Mouse (Mus musculus) midbrain, embryonic 12.5 days (tissue): ENCODE measurements around the gene Nmi. TPM values are rescaled to one million over a fixed set of nuclear protein-coding genes. Genes with fewer than 3 reads are reported as not detected.
"Not testable (repeated sequence)": the region's sequence is repeated elsewhere in the genome, so short reads cannot be mapped to it uniquely, and the experiment has no call there.

Source experiments
- ATAC-seq: fragments of 200-750 bp; cut with Nextera tagmentation; 2 replicates; pipeline ENCODE4 v1.8.0; 2017; ENCODE audit warnings: low read depth, moderate TSS enrichment, moderate library complexity; ENCODE audit not compliant: low FRiP score
- H3K27ac ChIP-seq: fragments of 300-500 bp; sonication (generic); replicated peaks from 2 replicates; pipeline ENCODE4 v1.5.1; 2016; ENCODE audit warnings: mild to moderate bottlenecking
- H3K27me3 ChIP-seq: fragments of 300-500 bp; sonication (generic); 2 replicates; pipeline ENCODE4 v1.6.1; 2016; ENCODE audit warnings: mild to moderate bottlenecking
- H3K36me3 ChIP-seq: fragments of 300-500 bp; sonication (generic); 2 replicates; pipeline ENCODE4 v1.6.1; 2016
- H3K4me1 ChIP-seq: fragments of 300-500 bp; sonication (generic); 2 replicates; pipeline ENCODE4 v1.6.1; 2016
- H3K4me2 ChIP-seq: fragments of 300-500 bp; sonication (generic); replicated peaks from 2 replicates; pipeline ENCODE4 v1.6.1; 2016; ENCODE audit warnings: mild to moderate bottlenecking, moderate library complexity
- H3K4me3 ChIP-seq: fragments of 300-500 bp; sonication (generic); 2 replicates; pipeline ENCODE4 v1.5.1; 2016; ENCODE audit warnings: mild to moderate bottlenecking
- H3K9ac ChIP-seq: fragments of 300-500 bp; sonication (generic); replicated peaks from 2 replicates; pipeline ENCODE4 v1.6.1; 2016; ENCODE audit warnings: mild to moderate bottlenecking, moderate library complexity
- H3K9me3 ChIP-seq: fragments of 300-500 bp; sonication (generic); 2 replicates; pipeline ENCODE4 v1.6.1; 2016; ENCODE audit warnings: mild to moderate bottlenecking
- WGBS: fragments of 180-500 bp; shearing (Covaris S2); methylation state at CpG from one replicate; pipeline ENCODE4 v1.1.7; 2016; 5-methylcytosine and 5-hydroxymethylcytosine counted together
- polyA plus RNA-seq: library from polyadenylated mRNA; unstranded; fragments of >200 nt; fragmentation: Nextera tagmentation; extraction: Ambion mirVana; gene quantifications from 2 replicates; pipeline ENCODE4 v1.2.1, GENCODE M21; 2016

The Nmi gene
- polyA plus RNA-seq: 5.1 and 6.4 TPM in 2 replicates

- Histone ChIP-seq H3K4me1 (no peaks in the 10 kb centered on the region), H3K27me3 (0 out of 2 replicates have a peak, but pooled peaks cover 3% of the 10 kb centered on the region), H3K9ac (peak within 1 kb of the TSS; percentile 62), H3K4me2 (peak within 1 kb of the TSS; percentile 78), H3K9me3 (no peaks in the 10 kb centered on the region), H3K4me3 (peak within 1 kb of the TSS; percentile 58), H3K36me3 (no peaks in the 10 kb centered on the region), H3K27ac (no peak within 1 kb of the TSS)
- WGBS: 85% methylated on average over 9 of the region's 9 CpGs
- peak; percentile 52; the same call in 1 of the 2 replicates for ATAC-seq
These were observed at the start of gene Nmi for GRCm38 (mm10) chr2:51973410-51973968. Gene Nmi, minus strand, starts transcription at chr2:51973494.

- ATAC-seq: no peak
- Histone ChIP-seq H3K4me2 (no peak overlapping the region), H3K9me3 (no peaks in the 10 kb centered on the region), H3K4me1 (peaks cover 9% of the 10 kb centered on the region), H3K9ac (no peak overlapping the region), H3K27ac (no peak overlapping the region), H3K4me3 (no peak overlapping the region), H3K36me3 (no peaks in the 10 kb centered on the region), H3K27me3 (no peaks in the 10 kb centered on the region)
- 27% methylated on average over 7 of the region's 7 CpGs for WGBS
These were observed 43.1 kb upstream of the Nmi start for GRCm38 (mm10) chr2:52016361-52016760.

GRCm38 (mm10) chr2:52013306-52013820, 40.1 kb upstream of the Nmi start:
- H3K9me3 ChIP-seq: no peaks in the 10 kb centered on the region
- H3K9ac ChIP-seq: no peak overlapping the region
- no peaks in the 10 kb centered on the region for H3K36me3 ChIP-seq
- H3K27me3 ChIP-seq: no peaks in the 10 kb centered on the region
- no peak overlapping the region for H3K27ac ChIP-seq
- peaks cover 9% of the 10 kb centered on the region for H3K4me1 ChIP-seq
- H3K4me3 ChIP-seq: no peak overlapping the region
- H3K4me2 ChIP-seq: no peak overlapping the region
- 80% methylated on average over 9 of the region's 9 CpGs for WGBS
- no peak for ATAC-seq

GRCm38 (mm10) chr2:52011820-52012219, 38.5 kb upstream of the Nmi start:
- WGBS: 83% methylated on average over 3 of the region's 3 CpGs
- not testable (repeated sequence) for ATAC-seq, H3K4me3 ChIP-seq, H3K27ac ChIP-seq, H3K27me3 ChIP-seq, H3K9me3 ChIP-seq, H3K36me3 ChIP-seq, H3K4me2 ChIP-seq, H3K9ac ChIP-seq, H3K4me1 ChIP-seq

GRCm38 (mm10) chr2:52006380-52006779, 33.1 kb upstream of the Nmi start:
- H3K36me3 ChIP-seq: no peaks in the 10 kb centered on the region
- ATAC-seq: no peak
- WGBS: 70% methylated on average over 3 of the region's 3 CpGs

GRCm38 (mm10) chr2:52002299-52002698, 29.0 kb upstream of the Nmi start:
- H3K4me2 ChIP-seq, ATAC-seq, H3K4me3 ChIP-seq, H3K9ac ChIP-seq, H3K36me3 ChIP-seq, H3K9me3 ChIP-seq, H3K4me1 ChIP-seq, H3K27ac ChIP-seq, H3K27me3 ChIP-seq: not testable (repeated sequence)
- 91% methylated on average over 10 of the region's 10 CpGs for WGBS

More at GRCm38 (mm10) chr2:52006380-52006779, 33.1 kb upstream of the Nmi start:
- Histone ChIP-seq H3K9ac (no peak overlapping the region), H3K9me3 (no peaks in the 10 kb centered on the region), H3K27me3 (no peaks in the 10 kb centered on the region), H3K4me3 (no peak overlapping the region), H3K4me1 (no peaks in the 10 kb centered on the region), H3K27ac (no peak overlapping the region), H3K4me2 (no peak overlapping the region)

GRCm38 (mm10) chr2:52001521-52001920, 28.2 kb upstream of the Nmi start:
- H3K9ac ChIP-seq: no peak overlapping the region
- H3K27me3 ChIP-seq: no peaks in the 10 kb centered on the region
- ATAC-seq: no peak
- H3K4me1 ChIP-seq: no peaks in the 10 kb centered on the region
- 89% methylated on average over 8 of the region's 8 CpGs for WGBS
- H3K4me3 ChIP-seq: no peak overlapping the region
- no peaks in the 10 kb centered on the region for H3K9me3 ChIP-seq
- H3K4me2 ChIP-seq: no peak overlapping the region
- no peaks in the 10 kb centered on the region for H3K36me3 ChIP-seq
- no peak overlapping the region for H3K27ac ChIP-seq

GRCm38 (mm10) chr2:51999996-52000395, 26.7 kb upstream of the Nmi start:
- Histone ChIP-seq H3K4me3 (no peak overlapping the region), H3K27ac (no peak overlapping the region), H3K27me3 (no peaks in the 10 kb centered on the region), H3K4me2 (no peak overlapping the region), H3K9me3 (no peaks in the 10 kb centered on the region), H3K9ac (no peak overlapping the region), H3K36me3 (no peaks in the 10 kb centered on the region), H3K4me1 (no peaks in the 10 kb centered on the region)
- ATAC-seq: no peak
- WGBS: 62% methylated on average over 7 of the region's 7 CpGs

GRCm38 (mm10) chr2:51991447-51991846, 18.2 kb upstream of the Nmi start:
- WGBS: 95% methylated on average over 6 of the region's 6 CpGs
- ATAC-seq: no peak
- H3K4me3 ChIP-seq: no peak overlapping the region
- no peaks in the 10 kb centered on the region for H3K4me1 ChIP-seq
- H3K27ac ChIP-seq: no peak overlapping the region
- H3K9ac ChIP-seq: no peak overlapping the region
- no peak overlapping the region for H3K4me2 ChIP-seq
- no peaks in the 10 kb centered on the region for H3K27me3 ChIP-seq
- no peaks in the 10 kb centered on the region for H3K36me3 ChIP-seq
- no peaks in the 10 kb centered on the region for H3K9me3 ChIP-seq

GRCm38 (mm10) chr2:51989559-51989958, 16.3 kb upstream of the Nmi start:
- WGBS: 86% methylated on average over 2 of the region's 2 CpGs
- no peaks in the 10 kb centered on the region for H3K27me3 ChIP-seq
- H3K9ac ChIP-seq: no peak overlapping the region
- no peak overlapping the region for H3K4me2 ChIP-seq
- no peaks in the 10 kb centered on the region for H3K36me3 ChIP-seq
- H3K4me3 ChIP-seq: no peak overlapping the region
- no peak for ATAC-seq
- no peak overlapping the region for H3K27ac ChIP-seq
- H3K4me1 ChIP-seq: no peaks in the 10 kb centered on the region
- H3K9me3 ChIP-seq: no peaks in the 10 kb centered on the region

- Histone ChIP-seq H3K9ac (no peak overlapping the region), H3K4me2 (no peak overlapping the region), H3K4me1 (no peaks in the 10 kb centered on the region), H3K9me3 (no peaks in the 10 kb centered on the region), H3K36me3 (no peaks in the 10 kb centered on the region), H3K27ac (no peak overlapping the region), H3K4me3 (no peak overlapping the region), H3K27me3 (no peaks in the 10 kb centered on the region)
- no peak for ATAC-seq
- WGBS: 93% methylated on average over 5 of the region's 5 CpGs
These were observed 13.4 kb upstream of the Nmi start for GRCm38 (mm10) chr2:51986695-51987094.

GRCm38 (mm10) chr2:51986157-51986556, 12.9 kb upstream of the Nmi start:
- H3K9ac ChIP-seq: no peak overlapping the region
- no peak for ATAC-seq
- no peaks in the 10 kb centered on the region for H3K9me3 ChIP-seq
- H3K27me3 ChIP-seq: no peaks in the 10 kb centered on the region
- no peak overlapping the region for H3K27ac ChIP-seq
- WGBS: 78% methylated on average over 9 of the region's 9 CpGs
- no peaks in the 10 kb centered on the region for H3K4me1 ChIP-seq
- H3K36me3 ChIP-seq: no peaks in the 10 kb centered on the region
- H3K4me3 ChIP-seq: no peak overlapping the region
- H3K4me2 ChIP-seq: no peak overlapping the region

- no peaks in the 10 kb centered on the region for H3K27me3 ChIP-seq
- H3K4me2 ChIP-seq: no peak overlapping the region
- H3K36me3 ChIP-seq: no peaks in the 10 kb centered on the region
- no peaks in the 10 kb centered on the region for H3K9me3 ChIP-seq
- H3K4me3 ChIP-seq: no peak overlapping the region
- H3K4me1 ChIP-seq: no peaks in the 10 kb centered on the region
- no peak overlapping the region for H3K9ac ChIP-seq
- WGBS: 94% methylated on average over 10 of the region's 10 CpGs
- no peak for ATAC-seq
- H3K27ac ChIP-seq: no peak overlapping the region
These were observed 11.9 kb upstream of the Nmi start for GRCm38 (mm10) chr2:51985241-51985640.
